Mouse (Mus musculus) hindbrain, embryonic 11.5 days (tissue): ENCODE measurements around the gene Snx10. TPM values are rescaled to one million over a fixed set of nuclear protein-coding genes. Genes with fewer than 3 reads are reported as not detected.

Source experiments
- ATAC-seq: fragments of 200-750 bp; cut with Nextera tagmentation; 2 replicates; pipeline ENCODE4 v1.8.0; 2017; ENCODE audit warnings: mild to moderate bottlenecking, moderate TSS enrichment, moderate library complexity; ENCODE audit not compliant: low FRiP score
- DNase-seq: peaks from one replicate; pipeline ENCODE4 v3.0.0-alpha.2; 2015; ENCODE audit warnings: low spot score
- H3K27ac ChIP-seq: fragments of 300-500 bp; sonication (generic); 2 replicates; pipeline ENCODE4 v1.5.1; 2014; ENCODE audit warnings: mild to moderate bottlenecking, low read depth, low read length
- H3K27me3 ChIP-seq: fragments of 300-500 bp; sonication (generic); 2 replicates; pipeline ENCODE4 v1.6.1; 2014; ENCODE audit warnings: mild to moderate bottlenecking, low read length, moderate library complexity, mixed read lengths; ENCODE audit not compliant: control insufficient read depth, insufficient read depth
- H3K36me3 ChIP-seq: fragments of 300-500 bp; sonication (generic); 2 replicates; pipeline ENCODE4 v1.6.1; 2014; ENCODE audit warnings: mild to moderate bottlenecking, low read length, moderate library complexity, mixed read lengths; ENCODE audit not compliant: control insufficient read depth, insufficient read depth
- H3K4me1 ChIP-seq: fragments of 300-500 bp; sonication (generic); replicated peaks from 2 replicates; pipeline ENCODE4 v1.6.1; 2014; ENCODE audit warnings: low read length, mixed read lengths; ENCODE audit not compliant: control insufficient read depth, insufficient read depth
- H3K4me2 ChIP-seq: fragments of 300-500 bp; sonication (generic); replicated peaks from 2 replicates; pipeline ENCODE4 v1.6.1; 2014; ENCODE audit warnings: mild to moderate bottlenecking, low read depth, low read length
- H3K4me3 ChIP-seq: fragments of 300-500 bp; sonication (generic); 2 replicates; pipeline ENCODE4 v1.5.1; 2014; ENCODE audit warnings: low read depth, low read length
- H3K9ac ChIP-seq: fragments of 300-500 bp; sonication (generic); 2 replicates; pipeline ENCODE4 v1.6.1; 2014; ENCODE audit warnings: low read depth, low read length
- H3K9me3 ChIP-seq: fragments of 300-500 bp; sonication (generic); 2 replicates; pipeline ENCODE4 v1.6.1; 2016; ENCODE audit warnings: low read length; ENCODE audit not compliant: control insufficient read depth
- WGBS: fragments of 180-500 bp; shearing (Covaris S2); extraction: QIAGEN DNeasy Blood & Tissue Kit; methylation state at CpG from one replicate; pipeline ENCODE4 v1.1.7; 2014; 5-methylcytosine and 5-hydroxymethylcytosine counted together
- polyA plus RNA-seq: library from polyadenylated mRNA; unstranded; fragments of >200 nt; fragmentation: Nextera tagmentation; extraction: Ambion mirVana; gene quantifications from 2 replicates; pipeline ENCODE4 v1.2.1, GENCODE M21; 2014

Snx10 gene
- polyA plus RNA-seq, 1 experiment from 2014 or later: 47.6 TPM

DNA sequence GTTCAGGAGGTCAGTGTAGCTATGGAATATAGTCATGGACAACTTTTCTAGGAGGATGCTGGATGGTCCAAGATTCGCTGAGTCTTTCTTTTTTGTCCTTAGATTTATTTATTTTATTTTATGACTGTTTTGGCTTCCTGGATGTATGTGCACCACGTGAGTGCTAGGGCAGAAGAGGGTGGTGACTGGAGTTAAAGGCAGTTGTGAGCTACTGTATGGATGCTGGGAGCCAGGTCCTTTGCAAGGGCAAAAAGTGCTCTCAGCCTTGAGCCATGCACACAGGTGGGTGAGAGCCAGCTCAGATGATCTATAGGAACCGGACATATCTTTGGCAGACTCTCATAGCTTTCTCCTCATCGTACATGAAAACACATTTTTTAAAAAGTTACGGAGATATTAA, 391 bp upstream of the Snx10 start:
- H3K36me3 ChIP-seq: no peaks in the 10 kb centered on the region
- peak overlapping the region; percentile 64 for H3K4me2 ChIP-seq
- no peak overlapping the region for H3K27ac ChIP-seq
- WGBS: 23% methylated on average over 5 of the region's 5 CpGs
- no peaks in the 10 kb centered on the region for H3K27me3 ChIP-seq
- H3K9ac ChIP-seq: no peak overlapping the region
- DNase-seq: no peak
- H3K9me3 ChIP-seq: no peaks in the 10 kb centered on the region
- H3K4me3 ChIP-seq: peak overlapping the region; percentile 66
- 0 out of 2 replicates have a peak, but pooled peaks have one; percentile 22 for ATAC-seq
- peaks cover 3% of the 10 kb centered on the region; the same call in 1 of the 2 replicates for H3K4me1 ChIP-seq

DNA sequence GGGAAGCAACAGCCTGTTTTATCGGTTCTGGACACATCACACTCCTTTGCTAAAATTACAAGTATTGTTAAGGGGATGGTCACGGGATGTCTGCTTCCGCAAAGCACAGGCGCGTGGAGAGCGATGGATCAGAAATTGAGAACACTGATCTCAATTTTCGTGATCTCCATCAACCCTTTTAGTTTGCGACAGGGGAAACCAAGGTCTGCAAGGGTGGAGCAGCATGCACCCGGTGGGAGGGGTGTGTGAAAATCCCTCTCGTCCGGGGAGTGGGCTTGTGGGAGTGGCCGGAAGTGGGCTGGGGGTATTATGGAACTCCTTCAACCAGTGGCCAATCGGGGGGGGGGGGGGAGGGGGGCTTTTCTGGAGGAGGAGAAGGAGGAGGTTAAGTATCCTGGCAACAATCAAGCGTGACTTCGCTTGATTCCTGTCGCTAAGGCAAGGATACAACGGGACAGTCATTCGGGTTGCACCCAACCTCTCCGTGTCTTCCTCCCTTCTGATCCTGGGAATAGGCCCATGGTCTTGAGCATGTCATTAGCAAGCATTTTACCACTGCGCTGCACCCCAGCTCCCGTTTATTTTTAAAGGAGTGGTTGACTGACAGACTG, 725 bp downstream of the Snx10 start:
- Histone ChIP-seq H3K27ac (peak overlapping the region; percentile 44; the same call in 1 of the 2 replicates), H3K9ac (peak overlapping the region; percentile 77), H3K9me3 (no peaks in the 10 kb centered on the region), H3K4me3 (peak overlapping the region; percentile 66), H3K4me1 (peaks cover 3% of the 10 kb centered on the region; the same call in 1 of the 2 replicates), H3K4me2 (peak overlapping the region; percentile 64), H3K27me3 (no peaks in the 10 kb centered on the region), H3K36me3 (no peaks in the 10 kb centered on the region)
- peak; percentile 87 for ATAC-seq
- peak; percentile 82 for DNase-seq
- WGBS: 2% methylated on average over 21 of the region's 21 CpGs

DNA sequence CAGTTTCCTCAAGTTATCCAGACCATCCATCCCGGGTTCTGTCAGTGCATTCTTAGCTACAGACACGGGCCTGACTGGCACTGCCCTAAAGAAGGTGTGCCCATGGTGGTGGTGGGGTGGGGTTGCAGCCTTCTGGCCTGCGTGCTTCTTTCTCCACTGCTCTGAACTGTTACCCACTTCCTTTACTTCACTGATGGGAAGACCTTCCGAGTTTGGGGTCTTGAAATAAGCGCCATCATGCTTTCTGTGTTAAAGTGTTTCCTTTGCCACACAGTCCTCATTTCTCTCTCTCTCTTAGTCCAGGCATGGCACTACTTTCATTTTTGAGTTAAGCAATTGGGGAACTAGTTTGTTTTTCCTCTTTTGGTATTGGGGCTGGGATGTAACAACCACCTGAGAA, 1.3 kb downstream of the Snx10 start:
- Histone ChIP-seq H3K4me3 (peak overlapping the region; percentile 66; the same call in 1 of the 2 replicates), H3K36me3 (no peaks in the 10 kb centered on the region), H3K9ac (0 out of 2 replicates have a peak overlapping the region, but pooled peaks have one; percentile 36), H3K27ac (no peak overlapping the region), H3K4me1 (peaks cover 3% of the 10 kb centered on the region; the same call in 1 of the 2 replicates), H3K9me3 (no peaks in the 10 kb centered on the region), H3K4me2 (peak overlapping the region; percentile 64), H3K27me3 (no peaks in the 10 kb centered on the region)
- WGBS: 51% methylated on average over 5 of the region's 5 CpGs
- peak; percentile 50 for ATAC-seq
- DNase-seq: no peak

DNA sequence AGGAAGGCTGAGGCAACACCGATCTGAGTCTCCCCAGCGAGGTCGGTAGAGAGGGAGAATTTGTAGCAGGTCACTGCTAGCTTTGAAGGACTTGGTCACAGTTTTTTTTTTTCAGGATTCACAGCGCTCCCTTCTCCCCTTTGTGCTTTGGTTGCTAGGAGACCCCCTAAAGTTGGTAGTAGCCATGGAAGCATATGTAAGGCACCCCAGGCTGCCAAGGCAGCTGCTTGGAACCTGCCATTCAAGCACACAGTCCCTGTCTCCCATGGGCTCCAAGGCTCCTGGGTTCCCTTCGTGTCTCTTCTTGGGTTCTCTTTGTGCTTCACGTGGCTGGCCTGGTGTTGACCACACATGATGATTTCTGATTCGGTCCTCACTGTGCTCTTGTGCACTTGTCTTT, 5.8 kb downstream of the Snx10 start:
- Histone ChIP-seq H3K4me2 (no peak overlapping the region), H3K27me3 (no peaks in the 10 kb centered on the region), H3K9me3 (no peaks in the 10 kb centered on the region), H3K27ac (0 out of 2 replicates have a peak overlapping the region, but pooled peaks have one; percentile 14), H3K4me1 (peaks cover 3% of the 10 kb centered on the region; the same call in 1 of the 2 replicates), H3K36me3 (no peaks in the 10 kb centered on the region), H3K4me3 (no peak overlapping the region), H3K9ac (no peak overlapping the region)
- WGBS: 28% methylated on average over 7 of the region's 7 CpGs
- DNase-seq (peak; percentile 58), ATAC-seq (no peak)

DNA sequence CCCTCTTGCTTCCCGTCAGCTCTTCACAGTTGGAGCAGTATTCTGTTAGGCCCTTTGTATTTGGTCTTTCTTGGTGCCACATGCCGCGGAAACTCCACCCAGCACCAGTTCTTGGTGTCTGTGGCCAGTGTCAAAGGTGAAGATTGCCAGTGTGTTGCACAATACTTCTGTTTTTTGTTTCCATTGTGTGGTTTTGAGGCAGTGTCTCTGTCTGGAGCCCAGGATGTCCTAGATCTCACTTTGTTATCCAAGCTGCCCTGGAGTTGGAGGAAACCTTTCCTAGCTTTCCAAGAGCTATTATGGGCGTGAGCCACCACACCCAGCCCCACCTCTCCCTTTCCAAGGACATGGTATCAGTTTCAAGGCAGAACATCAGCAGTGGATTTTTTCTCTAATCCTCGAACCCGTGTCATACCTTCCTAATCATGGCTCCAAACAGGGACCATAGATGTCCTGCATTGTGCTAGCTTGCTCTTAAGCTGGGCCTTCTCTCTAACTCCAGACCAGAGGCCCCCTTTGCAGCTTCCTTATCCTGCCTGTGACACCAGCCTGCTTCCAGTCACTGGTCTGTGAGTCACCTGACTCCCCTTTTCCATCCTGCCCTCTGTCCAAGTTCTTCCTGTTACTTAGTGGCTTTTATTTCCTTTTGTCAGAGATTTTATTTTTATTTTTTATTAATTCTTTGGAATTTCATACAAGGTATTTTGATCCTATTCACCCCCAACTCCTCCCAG, 9.9 kb downstream of the Snx10 start:
- no peak for DNase-seq
- no peaks in the 10 kb centered on the region for H3K9me3 ChIP-seq
- H3K27ac ChIP-seq: no peak overlapping the region
- WGBS: 62% methylated on average over 6 of the region's 6 CpGs
- no peak for ATAC-seq
- no peaks in the 10 kb centered on the region for H3K36me3 ChIP-seq
- no peak overlapping the region for H3K4me2 ChIP-seq
- no peak overlapping the region for H3K4me3 ChIP-seq
- H3K4me1 ChIP-seq: no peaks in the 10 kb centered on the region
- no peak overlapping the region for H3K9ac ChIP-seq
- H3K27me3 ChIP-seq: no peaks in the 10 kb centered on the region

GRCm38 (mm10) chr6:51535571-51535970, 11.9 kb downstream of the Snx10 start:
- no peak overlapping the region for H3K4me2 ChIP-seq
- no peak overlapping the region for H3K27ac ChIP-seq
- H3K9me3 ChIP-seq: no peaks in the 10 kb centered on the region
- H3K36me3 ChIP-seq: no peaks in the 10 kb centered on the region
- WGBS: 71% methylated on average over 10 of the region's 10 CpGs
- H3K4me1 ChIP-seq: no peaks in the 10 kb centered on the region
- no peak overlapping the region for H3K9ac ChIP-seq
- ATAC-seq (no peak), DNase-seq (no peak)
- H3K27me3 ChIP-seq: no peaks in the 10 kb centered on the region
- no peak overlapping the region for H3K4me3 ChIP-seq

GRCm38 (mm10) chr6:51540525-51540924, 16.8 kb downstream of the Snx10 start:
- H3K9me3 ChIP-seq: no peaks in the 10 kb centered on the region
- DNase-seq (no peak), ATAC-seq (no peak)
- WGBS: 94% methylated on average over 6 of the region's 6 CpGs
- no peaks in the 10 kb centered on the region for H3K36me3 ChIP-seq
- no peak overlapping the region for H3K27ac ChIP-seq
- peaks cover 5% of the 10 kb centered on the region for H3K4me1 ChIP-seq
- H3K4me3 ChIP-seq: no peak overlapping the region
- no peak overlapping the region for H3K9ac ChIP-seq
- H3K4me2 ChIP-seq: no peak overlapping the region
- no peaks in the 10 kb centered on the region for H3K27me3 ChIP-seq

DNA sequence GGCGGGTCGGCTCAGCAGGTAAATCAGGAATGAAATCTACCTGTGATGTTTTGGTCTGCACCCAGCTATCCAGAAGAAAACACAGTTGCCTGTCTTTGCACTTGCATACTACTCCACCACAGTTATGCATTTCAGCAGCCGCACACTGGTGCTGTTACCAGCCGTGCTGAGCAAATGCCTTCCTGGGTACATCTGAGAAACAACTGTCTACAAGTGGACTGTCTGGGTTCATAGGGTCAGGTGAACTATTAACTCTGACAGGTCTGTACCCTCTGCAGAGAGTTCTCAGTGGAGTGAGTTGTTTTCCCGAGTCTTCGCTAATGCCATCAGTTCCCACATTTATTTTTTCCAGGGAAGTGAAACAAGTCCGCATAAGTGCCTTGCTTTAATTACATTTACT, 17.7 kb downstream of the Snx10 start:
- Histone ChIP-seq H3K4me2 (no peak overlapping the region), H3K9ac (no peak overlapping the region), H3K4me1 (peaks cover 5% of the 10 kb centered on the region), H3K36me3 (no peaks in the 10 kb centered on the region), H3K27me3 (no peaks in the 10 kb centered on the region), H3K4me3 (no peak overlapping the region), H3K27ac (no peak overlapping the region), H3K9me3 (no peaks in the 10 kb centered on the region)
- WGBS: 85% methylated on average over 7 of the region's 7 CpGs
- DNase-seq (no peak), ATAC-seq (no peak)

- DNase-seq (no peak), ATAC-seq (no peak)
- Histone ChIP-seq H3K4me2 (no peak overlapping the region), H3K4me3 (no peak overlapping the region), H3K9me3 (no peaks in the 10 kb centered on the region), H3K36me3 (no peaks in the 10 kb centered on the region), H3K27ac (no peak overlapping the region), H3K9ac (no peak overlapping the region), H3K27me3 (no peaks in the 10 kb centered on the region), H3K4me1 (peaks cover 5% of the 10 kb centered on the region)
- WGBS: 82% methylated on average over 4 of the region's 4 CpGs
Observed at GRCm38 (mm10) chr6:51542147-51542546, 18.4 kb downstream of the Snx10 start.
